Mouse (Mus musculus) adrenal gland, postnatal 0 days (tissue): Measurements from ENCODE around the gene 4930583I09Rik. TPM values are rescaled to one million over a fixed set of nuclear protein-coding genes. Genes with fewer than 3 reads are reported as not detected.

Experiments used
- polyA plus RNA-seq: library from polyadenylated mRNA; unstranded; fragments of >200 nt; fragmentation: Nextera tagmentation; extraction: Ambion mirVana; gene quantifications from 2 replicates; pipeline ENCODE4 v1.2.1, GENCODE M21; 2015

The 4930583I09Rik gene
- polyA plus RNA-seq = not detected in 2 replicates

DNA sequence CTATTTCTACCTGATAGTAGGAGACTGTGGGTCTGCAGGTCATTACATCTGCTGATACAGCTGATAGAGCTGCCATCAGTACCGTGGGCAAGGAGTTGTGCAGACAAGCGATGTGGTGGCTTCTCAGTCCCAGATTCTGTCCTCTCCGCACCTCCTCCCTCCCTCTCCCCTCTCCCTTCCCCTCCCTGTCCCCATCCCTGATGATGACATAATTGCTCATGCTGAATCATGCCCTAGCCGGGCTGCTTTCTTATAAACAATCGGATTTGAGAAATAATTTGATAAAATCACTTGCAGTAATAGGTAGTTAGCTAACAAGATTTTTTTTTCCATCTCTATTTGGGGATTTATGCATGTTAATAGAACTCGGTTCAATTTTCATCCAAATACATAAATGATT is at the start of gene 4930583I09Rik:
Gene 4930583I09Rik (minus strand): TSS at position 144 of the 400 bp plus-strand sequence.

Other genes starting within 250 kb of the 4930583I09Rik start
- gene Man2a1, start 235.3 kb downstream of the 4930583I09Rik start, polyA plus RNA-seq = 15.2 and 18.4 TPM in 2 replicates